Mouse (Mus musculus) embryonic fibroblast, embryonic 13.5 days (primary cell): ENCODE results near the gene Phex. TPM values are rescaled to one million over a fixed set of nuclear protein-coding genes. Genes with fewer than 3 reads are reported as not detected.

ENCODE experiments used
- H3K27ac ChIP-seq: 2 replicates; pipeline ENCODE4 v1.5.1; 2012; ENCODE audit warnings: low read length, control low read depth, inconsistent platforms; ENCODE audit not compliant: insufficient read depth
- H3K4me1 ChIP-seq: 2 replicates; pipeline ENCODE4 v1.6.1; 2011; ENCODE audit warnings: low read length; ENCODE audit not compliant: control insufficient read depth, insufficient read depth
- H3K4me3 ChIP-seq: 2 replicates; pipeline ENCODE4 v1.5.1; 2011; ENCODE audit warnings: mild to moderate bottlenecking, control low read depth, low read length; ENCODE audit not compliant: insufficient read depth
- CTCF ChIP-seq: IDR thresholded peaks from 2 replicates; pipeline ENCODE4 v1.5.1; 2011; ENCODE audit warnings: mild to moderate bottlenecking, control low read depth, low read length, moderate library complexity, borderline replicate concordance; ENCODE audit not compliant: insufficient read depth
- POLR2A ChIP-seq: IDR thresholded peaks from 2 replicates; pipeline ENCODE4 v1.6.1; 2011; ENCODE audit warnings: low read depth, mild to moderate bottlenecking, control low read depth, low read length, moderate library complexity
- polyA plus RNA-seq: library from polyadenylated mRNA; stranded (reverse); fragments of >200 nt; gene quantifications from 2 replicates; pipeline ENCODE4 v1.2.4, GENCODE M21; 2011; ENCODE audit warnings: low read depth; ENCODE audit not compliant: missing spikeins, insufficient read length

Gene Phex
- polyA plus RNA-seq, 1 experiment, result 0.49 TPM

- H3K4me1 ChIP-seq, result no peaks in the 10 kb centered on the region
- TF ChIP-seq CTCF, result no peak
- TF ChIP-seq POLR2A, result no peak
- H3K27ac ChIP-seq, result no peak overlapping the region
- H3K4me3 ChIP-seq, result no peak overlapping the region
Observed at GRCm38 (mm10) chrX:157271609-157272008, 143.5 kb downstream of the Phex start.

GRCm38 (mm10) chrX:157269726-157270305 is 145.3 kb downstream of the Phex start:
- Histone ChIP-seq H3K27ac (peak overlapping the region; percentile 52; the same call in 1 of the 2 replicates), H3K4me3 (no peak overlapping the region), H3K4me1 (no peaks in the 10 kb centered on the region)
- TF ChIP-seq POLR2A (no peak), CTCF (no peak)

- no peak for TF ChIP-seq CTCF
- no peak for TF ChIP-seq POLR2A
- no peaks in the 10 kb centered on the region for H3K4me1 ChIP-seq
- no peak overlapping the region for H3K4me3 ChIP-seq
- H3K27ac ChIP-seq, result no peak overlapping the region
Observed at GRCm38 (mm10) chrX:157268141-157268540, 147.0 kb downstream of the Phex start.

GRCm38 (mm10) chrX:157202736-157203135 is 212.4 kb downstream of the Phex start:
- TF ChIP-seq POLR2A (no peak), CTCF (no peak)
- H3K27ac ChIP-seq, result no peak overlapping the region
- no peaks in the 10 kb centered on the region for H3K4me1 ChIP-seq
- no peak overlapping the region for H3K4me3 ChIP-seq

- no peak for TF ChIP-seq POLR2A
- TF ChIP-seq CTCF, result no peak
- Histone ChIP-seq H3K4me3 (no peak overlapping the region), H3K4me1 (no peaks in the 10 kb centered on the region), H3K27ac (peak overlapping the region; percentile 76; the same call in 1 of the 2 replicates)
Observed at GRCm38 (mm10) chrX:157184167-157184566, 230.9 kb downstream of the Phex start.

GRCm38 (mm10) chrX:157180845-157181244 is 234.3 kb downstream of the Phex start:
- Histone ChIP-seq H3K4me3 (no peak overlapping the region), H3K4me1 (no peaks in the 10 kb centered on the region), H3K27ac (no peak overlapping the region)
- TF ChIP-seq CTCF (no peak), POLR2A (no peak)

- H3K4me1 ChIP-seq, result no peaks in the 10 kb centered on the region
- no peak overlapping the region for H3K27ac ChIP-seq
- TF ChIP-seq POLR2A (no peak), CTCF (no peak)
- H3K4me3 ChIP-seq, result no peak overlapping the region
Observed at GRCm38 (mm10) chrX:157164142-157164541, 251.0 kb downstream of the Phex start.

- TF ChIP-seq CTCF, result no peak
- TF ChIP-seq POLR2A, result no peak
- Histone ChIP-seq H3K4me3 (no peak overlapping the region), H3K4me1 (no peaks in the 10 kb centered on the region), H3K27ac (no peak overlapping the region)
Observed at GRCm38 (mm10) chrX:157163394-157163793, 251.7 kb downstream of the Phex start.

- no peak for TF ChIP-seq POLR2A
- TF ChIP-seq CTCF, result no peak
- Histone ChIP-seq H3K27ac (no peak overlapping the region), H3K4me3 (no peak overlapping the region), H3K4me1 (no peaks in the 10 kb centered on the region)
Observed at GRCm38 (mm10) chrX:157144675-157145074, 270.4 kb downstream of the Phex start.

- Histone ChIP-seq H3K4me3 (no peak overlapping the region), H3K27ac (no peak overlapping the region), H3K4me1 (no peaks in the 10 kb centered on the region)
- TF ChIP-seq POLR2A, result no peak
- TF ChIP-seq CTCF, result no peak
Observed at GRCm38 (mm10) chrX:157139601-157140000, 275.5 kb downstream of the Phex start.

Other genes starting within 250 kb of the Phex start
- 26.5 and 26.7 TPM in 2 replicates for gene Sms, start 77.0 kb upstream of the Phex start, polyA plus RNA-seq
- gene Yy2, start 153.7 kb upstream of the Phex start, polyA plus RNA-seq, result 0.47 and 2.2 TPM in 2 replicates
- 38.9 and 41.3 TPM in 2 replicates for gene Mbtps2, start 183.4 kb upstream of the Phex start, polyA plus RNA-seq